Mouse (Mus musculus): Measurements from ENCODE around the gene Cotl1.

DNA sequence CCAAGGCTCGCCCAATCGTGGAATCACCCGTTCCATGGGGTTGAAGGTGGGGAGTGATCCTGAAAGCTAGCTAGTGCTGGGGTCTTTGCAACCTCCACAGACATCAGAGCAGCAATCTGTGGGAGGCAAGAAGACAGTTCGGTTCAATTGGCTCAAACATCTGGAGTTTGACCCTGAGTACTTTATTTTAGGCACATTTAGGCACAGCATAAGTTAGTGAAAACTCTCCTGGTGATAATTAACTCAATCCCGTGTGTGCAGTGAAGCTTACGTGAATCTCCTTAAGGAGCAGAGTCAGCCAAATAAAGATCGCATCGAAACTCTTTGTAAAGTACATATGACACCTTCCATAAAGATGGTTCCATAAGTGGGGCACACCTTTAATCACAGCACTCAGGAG lies 41.6 kb upstream of the Cotl1 start:
- TF ChIP-seq GATA1 (IDR thresholded peaks at IDR 0.05; ENCODE audit: borderline replicate concordance, low read length) (no peak), FLI1 (IDR thresholded peaks at IDR 0.05; ENCODE audit: low read length) (no peak)

Data from megakaryocyte, embryonic 14.5 days (primary cell).